Mouse (Mus musculus): ENCODE measurements at regions not wholly inside any gene's neighbourhood (a gene's known extent, or its start where the extent isn't known, plus 50 kb on each side); places are given as distances from the start of the nearest gene placed in this dataset.

DNA sequence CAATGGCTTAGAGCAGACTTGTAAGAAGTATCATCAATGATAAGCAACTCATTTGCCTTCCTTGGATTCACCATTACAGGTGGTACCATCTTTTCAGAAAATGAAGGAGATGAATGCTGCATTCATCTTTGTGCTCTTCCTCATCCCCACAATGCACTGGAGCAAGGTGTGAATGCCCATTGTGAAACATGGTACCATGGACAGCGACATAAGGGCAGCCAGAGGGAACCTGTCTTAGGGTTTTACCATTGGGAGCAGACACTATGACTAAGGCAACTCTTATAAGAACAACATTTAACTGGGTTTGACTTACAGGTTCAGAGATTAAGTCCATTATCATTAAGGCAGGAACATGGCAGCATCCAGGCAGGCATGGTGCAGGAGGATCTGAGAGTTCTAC is 60.1 kb upstream of the Kcnj6 start:
- no peak for TF ChIP-seq CTCF (IDR thresholded peaks at IDR 0.05)
- no peak overlapping the region for H3K27ac ChIP-seq
- H3K4me3 ChIP-seq: no peak overlapping the region
- DNase-seq: no peak
- intact Hi-C loops (cut with DNase I): no loop called here

DNA sequence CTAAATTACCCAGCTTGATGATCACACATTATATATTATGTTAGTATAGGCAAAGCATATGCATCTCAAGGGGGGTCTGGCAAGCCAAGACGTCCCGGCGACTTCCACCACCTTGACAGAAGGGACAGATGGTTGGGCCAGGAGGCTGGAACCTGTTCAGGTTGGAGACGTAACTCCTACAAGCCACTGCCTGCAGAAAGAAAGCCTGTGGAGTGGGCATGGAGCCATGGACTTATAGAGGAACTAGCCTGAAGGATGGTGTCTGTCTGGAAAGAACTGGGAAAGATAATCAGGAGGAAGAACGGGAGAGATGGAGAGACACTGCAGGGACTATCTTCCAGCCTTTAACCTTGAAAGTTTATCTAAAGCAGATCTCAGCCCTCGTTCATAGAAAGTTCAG is 66.9 kb upstream of the Kcnj6 start:
- no peak overlapping the region for H3K27ac ChIP-seq
- H3K4me3 ChIP-seq: no peak overlapping the region
- intact Hi-C loops (cut with DNase I): no loop called here
- no peak for DNase-seq
- no peak for TF ChIP-seq CTCF (IDR thresholded peaks at IDR 0.05)

DNA sequence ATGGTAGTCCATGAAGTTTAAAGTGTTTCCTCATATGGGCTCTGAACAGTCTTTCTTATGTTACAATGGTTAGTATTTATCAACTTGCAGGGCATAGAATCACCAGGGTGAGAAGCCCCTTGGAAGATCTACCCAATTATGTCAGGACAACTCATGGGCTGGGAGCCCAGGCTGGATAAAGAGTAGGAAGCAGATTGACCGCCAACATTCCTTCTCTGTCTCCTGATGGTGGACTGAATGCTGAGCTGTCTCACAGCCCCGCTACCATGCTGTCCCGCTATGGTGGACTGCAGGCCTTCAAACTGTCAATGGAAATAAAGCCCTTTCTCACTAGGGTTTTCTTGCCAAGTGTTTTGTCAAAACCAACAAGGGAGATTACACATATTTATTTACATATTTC is 69.2 kb upstream of the Kcnj6 start:
- Histone ChIP-seq H3K27ac (no peak overlapping the region), H3K4me3 (no peak overlapping the region)
- DNase-seq: no peak
- intact Hi-C loops (cut with DNase I): no loop called here
- no peak for TF ChIP-seq CTCF (IDR thresholded peaks at IDR 0.05)

DNA sequence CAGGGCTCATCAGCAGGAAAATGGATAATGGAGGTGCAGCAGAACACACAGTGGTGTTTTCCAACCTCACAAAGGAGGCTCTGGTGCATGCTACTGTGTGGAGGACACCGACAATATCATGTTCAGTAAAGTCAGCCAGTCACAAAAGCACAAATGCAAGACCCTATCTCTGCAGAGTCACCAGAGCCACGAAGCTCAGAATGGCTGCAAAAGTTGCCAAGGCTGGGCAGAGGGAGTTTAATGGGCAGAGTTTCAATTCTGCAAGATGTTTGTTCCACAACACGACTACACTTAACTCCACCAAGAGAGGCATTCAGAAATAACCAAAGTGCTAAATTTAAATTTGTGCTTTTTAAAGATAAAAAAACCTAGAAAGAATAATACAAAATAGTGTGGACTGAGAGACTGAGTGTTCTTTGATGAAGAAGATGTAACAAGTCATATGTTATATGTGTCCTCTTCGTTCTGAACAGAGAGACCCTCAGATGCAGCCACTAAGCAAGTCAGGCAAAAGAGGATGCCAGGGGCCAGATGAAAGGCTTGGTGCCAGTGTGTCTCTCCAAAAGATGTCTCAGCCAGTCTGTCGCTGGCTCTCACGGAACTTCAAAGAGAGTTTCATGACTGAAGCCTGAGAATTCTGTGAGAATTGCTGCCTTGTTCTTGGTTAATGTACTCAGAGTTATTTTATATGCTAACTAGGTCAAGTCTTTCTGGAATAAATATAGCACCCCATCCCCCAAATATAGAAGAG is 95.1 kb upstream of the Kcnj6 start:
- Histone ChIP-seq H3K4me3 (no peak overlapping the region), H3K27ac (no peak overlapping the region)
- intact Hi-C loops (cut with DNase I): no loop called here
- TF ChIP-seq CTCF (IDR thresholded peaks at IDR 0.05): no peak
- DNase-seq: no peak

DNA sequence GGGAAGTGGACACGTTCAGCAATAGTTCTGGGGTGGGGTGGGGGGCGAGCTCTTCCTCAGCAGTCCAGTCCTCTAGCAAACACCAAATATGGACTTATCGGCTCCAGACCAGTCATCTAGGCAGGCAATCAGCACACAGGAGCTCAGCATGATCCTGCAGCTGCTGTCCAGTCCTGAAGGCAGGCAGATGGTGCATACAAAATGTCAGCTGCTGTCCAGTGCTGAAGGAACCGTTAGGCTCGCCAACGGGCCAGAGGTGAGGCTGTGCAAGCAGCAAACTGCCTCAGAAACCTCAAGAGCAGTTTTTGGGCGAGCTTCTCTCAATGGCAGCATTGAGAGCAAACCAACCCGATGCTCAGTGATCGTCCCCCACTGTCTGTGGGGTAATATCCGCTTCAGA is 96.3 kb upstream of the Kcnj6 start:
- no peak for DNase-seq
- H3K27ac ChIP-seq: no peak overlapping the region
- intact Hi-C loops (cut with DNase I): no loop called here
- no peak overlapping the region for H3K4me3 ChIP-seq
- no peak for TF ChIP-seq CTCF (IDR thresholded peaks at IDR 0.05)

DNA sequence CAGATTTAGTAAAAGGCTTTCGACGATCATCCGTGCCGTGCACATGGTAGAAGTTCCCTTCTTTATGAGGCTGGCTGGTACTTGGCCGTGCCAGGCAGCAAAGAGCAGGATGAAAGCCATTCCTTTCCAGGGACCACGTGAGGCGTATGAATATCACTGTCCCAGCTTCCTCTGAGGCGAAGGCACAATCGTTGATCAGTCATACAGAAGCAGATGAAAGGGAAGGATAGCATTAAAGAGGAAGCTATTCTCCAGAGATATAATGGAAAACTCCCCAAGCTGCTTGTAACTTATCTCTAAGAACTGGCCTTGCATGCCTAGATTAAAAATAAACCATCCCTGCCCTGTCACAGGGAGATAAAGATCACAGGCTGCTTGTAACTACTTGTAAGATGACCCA is 103.5 kb upstream of the Kcnj6 start:
- no peak for DNase-seq
- Histone ChIP-seq H3K27ac (no peak overlapping the region), H3K4me3 (no peak overlapping the region)
- TF ChIP-seq CTCF (IDR thresholded peaks at IDR 0.05): no peak
- intact Hi-C loops (cut with DNase I): no loop called here

DNA sequence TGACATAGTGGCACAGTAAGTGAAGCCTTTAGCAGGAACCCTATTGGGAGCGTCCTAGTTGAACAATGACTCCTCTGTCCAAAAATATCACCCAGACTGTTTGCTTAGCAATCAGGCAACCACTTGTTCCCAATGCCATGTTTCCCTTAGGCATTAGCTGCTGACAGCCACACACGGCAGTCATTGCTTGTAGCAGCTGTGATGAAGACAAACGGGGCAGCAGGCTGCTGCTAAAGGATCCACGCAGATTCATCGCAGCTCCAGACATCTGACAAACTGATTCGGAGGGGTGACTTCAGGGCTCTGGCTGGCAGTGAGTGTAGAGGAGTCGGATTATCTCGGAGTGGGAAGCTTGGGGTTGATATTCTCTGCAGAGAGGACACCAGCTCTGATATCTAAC is 120.0 kb upstream of the Kcnj6 start:
- H3K4me3 ChIP-seq: no peak overlapping the region
- TF ChIP-seq CTCF (IDR thresholded peaks at IDR 0.05): no peak
- intact Hi-C loops (cut with DNase I): no loop called here
- no peak for DNase-seq
- H3K27ac ChIP-seq: no peak overlapping the region

DNA sequence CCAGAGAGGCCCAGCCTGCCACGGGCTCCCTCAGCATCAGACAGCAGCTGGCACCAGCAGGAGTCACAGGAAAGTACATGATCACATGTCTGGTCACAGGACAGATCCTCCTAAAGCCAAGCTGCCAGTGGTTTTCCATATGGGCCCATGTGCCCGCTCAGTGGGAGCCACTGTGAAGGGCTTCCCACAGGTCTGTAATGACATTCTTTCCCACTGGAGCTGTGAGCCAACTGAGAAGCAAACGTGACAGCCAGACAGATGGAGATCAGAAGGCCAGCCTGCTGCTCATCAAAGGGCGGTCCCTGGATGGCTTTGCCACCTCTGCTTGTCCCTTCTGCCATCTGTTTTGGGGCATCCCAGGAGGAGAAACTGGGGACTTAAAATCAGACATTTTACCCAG is 121.8 kb upstream of the Kcnj6 start:
- Histone ChIP-seq H3K4me3 (no peak overlapping the region), H3K27ac (no peak overlapping the region)
- TF ChIP-seq CTCF (IDR thresholded peaks at IDR 0.05): no peak
- DNase-seq: no peak
- intact Hi-C loops (cut with DNase I): no loop called here

DNA sequence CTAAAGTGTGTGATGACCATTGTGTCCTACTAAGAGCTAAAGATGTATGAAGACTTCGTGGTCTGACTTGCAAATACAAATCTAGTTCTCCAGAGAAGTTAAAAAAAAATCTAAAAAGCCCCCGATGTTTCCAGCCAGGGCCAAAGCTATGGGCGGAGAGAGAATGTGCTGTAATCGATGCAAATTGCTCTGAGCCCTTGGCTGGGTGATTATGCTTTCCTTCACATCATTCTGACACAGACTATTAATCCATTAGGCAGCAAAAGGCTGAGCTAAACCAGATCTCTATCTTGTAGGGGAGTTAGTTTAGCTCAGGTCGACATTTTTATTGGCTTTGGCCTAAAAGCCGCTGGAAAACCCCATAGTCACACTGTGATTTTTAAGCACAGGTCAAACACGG is 124.5 kb upstream of the Kcnj6 start:
- Histone ChIP-seq H3K4me3 (no peak overlapping the region), H3K27ac (no peak overlapping the region)
- no peak for DNase-seq
- intact Hi-C loops (cut with DNase I): no loop called here
- no peak for TF ChIP-seq CTCF (IDR thresholded peaks at IDR 0.05)

DNA sequence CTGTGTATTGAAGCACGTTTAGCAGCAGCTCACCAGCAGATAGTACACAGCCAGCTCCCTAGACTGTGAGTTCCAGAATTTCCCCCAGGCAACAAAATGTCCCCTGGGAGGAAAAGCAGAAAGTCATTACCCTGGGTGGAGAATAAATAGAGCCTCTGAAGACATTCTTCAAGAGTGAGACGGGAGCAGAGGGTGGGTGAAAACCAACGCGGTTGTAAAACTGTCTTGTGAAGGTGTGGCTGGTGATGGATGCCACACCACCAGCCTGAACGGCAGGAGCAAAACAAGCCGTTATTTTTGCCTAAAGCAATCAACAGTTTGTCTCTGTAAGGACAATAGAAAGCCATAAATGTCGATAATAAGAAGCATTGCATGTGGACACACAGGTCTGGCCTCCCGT is 129.7 kb upstream of the Kcnj15 start:
- Histone ChIP-seq H3K27ac (no peak overlapping the region), H3K4me3 (no peak overlapping the region)
- no peak for TF ChIP-seq CTCF (IDR thresholded peaks at IDR 0.05)
- DNase-seq: no peak
- intact Hi-C loops (cut with DNase I): no loop called here

DNA sequence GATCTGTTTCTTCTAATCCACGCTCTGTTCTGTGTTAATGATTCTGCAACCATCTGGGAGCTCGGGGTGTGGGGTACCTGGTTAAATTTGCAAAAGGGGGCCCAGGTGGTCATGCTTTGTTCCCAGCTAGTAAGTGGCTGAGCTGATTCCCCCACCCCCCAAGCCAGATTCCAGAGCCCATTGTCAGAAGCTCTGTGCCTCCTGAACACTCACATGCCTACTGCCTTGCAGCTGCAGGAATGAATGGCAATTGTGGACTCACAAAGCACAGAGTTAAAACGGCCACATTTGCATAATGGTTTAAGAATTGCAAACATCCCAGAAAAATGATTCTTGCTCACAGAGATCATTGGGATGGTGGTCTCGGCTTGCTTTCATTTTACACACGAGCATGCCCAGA is 125.5 kb upstream of the Kcnj15 start:
- intact Hi-C loops (cut with DNase I): no loop called here
- H3K4me3 ChIP-seq: no peak overlapping the region
- no peak for DNase-seq
- TF ChIP-seq CTCF (IDR thresholded peaks at IDR 0.05): no peak
- H3K27ac ChIP-seq: no peak overlapping the region

DNA sequence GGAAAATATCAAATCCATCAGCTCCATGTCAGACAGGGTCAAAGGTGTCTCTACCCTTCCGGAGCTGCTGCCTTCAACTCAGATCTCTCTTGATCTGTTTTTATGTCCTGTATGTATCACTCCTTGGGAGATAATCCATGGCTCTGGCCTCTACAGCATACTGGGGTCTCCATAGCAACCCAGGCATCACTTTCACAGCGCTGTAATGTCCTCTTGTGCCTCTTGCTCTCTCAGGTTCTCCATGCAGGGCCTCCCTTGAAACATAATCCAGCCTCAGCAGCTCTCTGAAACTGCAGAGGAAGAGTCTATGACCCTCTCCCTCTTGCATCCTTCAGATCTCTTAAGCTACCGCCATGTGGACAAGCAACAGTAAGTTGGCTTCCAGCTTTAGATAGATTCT is 118.5 kb upstream of the Kcnj15 start:
- DNase-seq: no peak
- no peak overlapping the region for H3K4me3 ChIP-seq
- no peak overlapping the region for H3K27ac ChIP-seq
- intact Hi-C loops (cut with DNase I): no loop called here
- no peak for TF ChIP-seq CTCF (IDR thresholded peaks at IDR 0.05)

DNA sequence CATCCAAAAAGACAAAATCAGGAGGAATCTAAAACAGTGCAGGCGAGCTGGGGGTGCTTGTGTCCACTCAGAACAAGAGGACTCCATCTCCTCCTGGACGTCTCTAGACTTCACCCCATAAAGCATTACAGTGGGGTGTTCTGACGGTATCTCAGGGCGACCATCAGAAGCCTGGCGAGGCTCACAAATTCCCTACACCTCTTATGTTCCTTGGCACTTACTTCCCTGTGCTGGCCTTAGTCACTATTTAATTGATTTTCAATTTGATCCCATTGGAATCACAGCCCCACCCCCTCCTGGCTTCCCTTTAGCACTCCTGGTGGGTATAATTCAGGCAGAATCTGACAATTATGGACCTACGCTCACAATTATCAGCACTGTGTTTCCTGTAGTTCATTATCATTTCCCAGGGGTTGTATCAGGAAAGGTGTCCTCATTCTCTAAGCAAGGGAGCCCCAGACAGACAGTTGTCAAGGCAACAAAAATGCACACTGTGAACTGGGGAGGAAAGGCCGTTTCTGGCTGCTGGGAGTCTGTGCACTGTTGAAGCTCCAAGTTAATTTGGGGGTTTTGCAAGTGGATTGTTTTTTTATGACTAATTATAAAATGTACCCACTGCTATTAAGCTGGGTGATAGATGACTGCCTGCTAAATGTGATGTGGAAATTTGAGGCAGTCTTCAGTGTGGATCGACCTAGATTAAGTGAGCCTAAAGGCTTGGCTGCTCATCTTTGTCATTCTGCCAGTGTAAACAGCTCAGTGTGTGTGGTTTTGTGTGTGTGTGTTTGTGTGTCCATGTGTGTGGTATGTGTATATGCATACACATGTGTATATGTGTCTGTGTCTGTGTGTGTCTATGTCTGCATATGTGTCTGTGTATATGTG is 115.6 kb upstream of the Kcnj15 start:
- no peak for DNase-seq
- Histone ChIP-seq H3K27ac (no peak overlapping the region), H3K4me3 (no peak overlapping the region)
- intact Hi-C loops (cut with DNase I): no loop called here
- TF ChIP-seq CTCF (IDR thresholded peaks at IDR 0.05): no peak

DNA sequence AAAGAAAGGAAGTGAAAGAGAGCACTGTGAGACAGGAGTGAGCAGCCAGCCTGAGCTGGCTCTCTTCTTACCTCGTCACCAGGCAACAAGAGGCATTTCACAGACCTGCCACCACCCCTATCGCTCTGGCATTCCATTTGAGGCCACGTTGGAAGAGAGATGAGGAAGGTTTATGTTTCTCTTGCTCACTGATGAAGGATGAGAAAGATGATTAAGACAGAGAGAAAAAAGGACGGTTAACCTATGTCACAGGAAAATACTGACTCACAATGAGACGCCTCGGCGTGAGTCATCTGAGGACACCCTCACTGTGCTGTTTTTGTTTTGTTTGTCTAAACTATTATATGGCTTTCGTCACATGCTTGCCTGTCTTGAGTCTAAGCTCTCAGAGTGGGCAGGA is 106.9 kb upstream of the Kcnj15 start:
- no peak for TF ChIP-seq CTCF (IDR thresholded peaks at IDR 0.05)
- Histone ChIP-seq H3K4me3 (no peak overlapping the region), H3K27ac (no peak overlapping the region)
- intact Hi-C loops (cut with DNase I): no loop called here
- no peak for DNase-seq

All from gastrocnemius, adult 2 months (tissue).